Mouse (Mus musculus) left cerebral cortex, postnatal 14 days (tissue): ENCODE results near the gene Vmn2r18. TPM values are rescaled to one million over a fixed set of nuclear protein-coding genes. Genes with fewer than 3 reads are reported as not detected.

Experiments
- DNase-seq, 2 experiments: peaks; one replicate each; pipeline ENCODE4 v3.0.0; 2021 to 2022; ENCODE audit warnings: low spot score in 2 of 2, mixed read lengths in 1 of 2
- intact Hi-C: fragments of 180-260 bp; cut with DNase I; formaldehyde crosslinking; loops from one replicate; pipeline ENCODE4 v1.15.1; 2025
- long read RNA-seq, 2 experiments: library from polyadenylated mRNA; stranded (forward); transcript quantifications; one replicate each; pipeline ENCODE4 v2.0.0; 2021
- total RNA-seq, 2 experiments: library from RNA; stranded (reverse); gene quantifications; 2 replicates each; pipeline ENCODE4 v1.2.3; 2021

Vmn2r18 gene
- not detected for total RNA-seq
- long read RNA-seq, experiment 1 = 0 reads
- long read RNA-seq, experiment 2 = 0 reads

- intact Hi-C loops = no loop called here
- DNase-seq = no peak
Measured at GRCm38 (mm10) chr5:151605921-151606320, at the start of gene Vmn2r18. Gene Vmn2r18, minus strand, starts transcription at chr5:151606021.

- intact Hi-C loops = loop anchor here (5.0 kb wide), 1 partner anchor 284 kb away; no protein-coding TSS in a partner anchor
- DNase-seq = no peak
Measured at GRCm38 (mm10) chr5:151651411-151651784, 45.6 kb upstream of the Vmn2r18 start.

- DNase-seq = peak; percentile 95 to 96
- intact Hi-C loops = loop anchor here (5.0 kb wide), 1 partner anchor 284 kb away; no protein-coding TSS in a partner anchor
Measured at GRCm38 (mm10) chr5:151650700-151651410, 45.0 kb upstream of the Vmn2r18 start, which contains the start of gene Rfc3. Gene Rfc3, minus strand, starts transcription at chr5:151651242.

- DNase-seq = peak in 1 of 2 experiments; percentile 9
- intact Hi-C loops = no loop called here
Measured at GRCm38 (mm10) chr5:151644845-151645244, 39.0 kb upstream of the Vmn2r18 start.

GRCm38 (mm10) chr5:151642867-151643266 lies 37.0 kb upstream of the Vmn2r18 start:
- no peak for DNase-seq
- intact Hi-C loops = no loop called here

- no peak for DNase-seq
- intact Hi-C loops = no loop called here
Measured at GRCm38 (mm10) chr5:151642102-151642501, 36.3 kb upstream of the Vmn2r18 start.

- DNase-seq = no peak
- intact Hi-C loops = no loop called here
Measured at GRCm38 (mm10) chr5:151601696-151602095, 4.1 kb downstream of the Vmn2r18 start.

Other genes starting within 250 kb of the Vmn2r18 start
- 1 to 10 TPM in 1 of 2 experiments, not detected in 1; 1.6 TPM for gene Gm42906, start 177.9 kb downstream of the Vmn2r18 start, total RNA-seq
- 1 to 10 TPM; 5.3 to 6.6 TPM for gene Rfc3, start 45.2 kb upstream of the Vmn2r18 start, total RNA-seq